Mouse (Mus musculus) small intestine, adult 2 months (tissue): ENCODE data around the gene Tpcn1. TPM values are rescaled to one million over a fixed set of nuclear protein-coding genes. Genes with fewer than 3 reads are reported as not detected.

Experiments used
- H3K27ac ChIP-seq: fragments of 200-500 bp; 2 replicates; pipeline ENCODE4 v1.5.1; 2012; ENCODE audit warnings: low read depth, low read length, control low read depth, inconsistent platforms; ENCODE audit not compliant: insufficient read depth
- H3K27me3 ChIP-seq: fragments of 200-500 bp; 2 replicates; pipeline ENCODE4 v1.6.1; 2012; ENCODE audit warnings: mild to moderate bottlenecking, moderate library complexity, low read length, inconsistent platforms; ENCODE audit not compliant: control insufficient read depth, insufficient read depth
- H3K36me3 ChIP-seq: fragments of 200-500 bp; 2 replicates; pipeline ENCODE4 v1.6.1; 2012; ENCODE audit warnings: mild to moderate bottlenecking, low read length, control low read depth, inconsistent platforms; ENCODE audit not compliant: control insufficient read depth, insufficient read depth
- H3K4me1 ChIP-seq: fragments of 200-500 bp; 2 replicates; pipeline ENCODE4 v1.6.1; 2012; ENCODE audit warnings: low read length, inconsistent platforms, mixed read lengths; ENCODE audit not compliant: control insufficient read depth, insufficient read depth, insufficient read length
- H3K4me3 ChIP-seq: fragments of 200-500 bp; 2 replicates; pipeline ENCODE4 v1.5.1; 2012; ENCODE audit warnings: low read depth, mild to moderate bottlenecking, control low read depth, inconsistent platforms, low read length, moderate library complexity
- CTCF ChIP-seq: fragments of 200-500 bp; IDR thresholded peaks from 2 replicates; pipeline ENCODE4 v1.5.1; 2012; ENCODE audit warnings: low read depth, mild to moderate bottlenecking, control low read depth, inconsistent platforms, low read length, moderate library complexity, mixed read lengths; ENCODE audit not compliant: insufficient replicate concordance, insufficient read length; ENCODE audit errors: extremely low read depth
- POLR2A ChIP-seq: fragments of 200-500 bp; IDR thresholded peaks from 2 replicates; pipeline ENCODE4 v1.6.1; 2012; ENCODE audit warnings: low read depth, mild to moderate bottlenecking, control low read depth, inconsistent platforms, low read length, moderate library complexity
- WGBS: fragments of 180-500 bp; shearing (Covaris S2); methylation state at CpG from one replicate; pipeline ENCODE4 v1.1.7; 2018; 5-methylcytosine and 5-hydroxymethylcytosine counted together
- polyA plus RNA-seq: library from polyadenylated mRNA; depleted of rRNA; stranded (reverse); fragments of >200 nt; gene quantifications from 2 replicates; pipeline ENCODE4 v1.2.3, GENCODE M21; 2012

Tpcn1 gene
- polyA plus RNA-seq, 1 experiment, result 115 TPM

- Histone ChIP-seq H3K27ac (no peak overlapping the region), H3K4me1 (peaks cover 40% of the 10 kb centered on the region), H3K27me3 (no peaks in the 10 kb centered on the region), H3K36me3 (no peaks in the 10 kb centered on the region; the same call in 1 of the 2 replicates), H3K4me3 (no peak overlapping the region)
- TF ChIP-seq POLR2A (no peak), CTCF (no peak)
- WGBS, result 86% methylated on average over 3 of the region's 3 CpGs
Observed at GRCm38 (mm10) chr5:120569791-120570190, 18.7 kb downstream of the Tpcn1 start.

- WGBS, result 70% methylated on average over 4 of the region's 4 CpGs
- H3K27me3 ChIP-seq, result no peaks in the 10 kb centered on the region
- H3K27ac ChIP-seq, result no peak overlapping the region
- peaks cover 42% of the 10 kb centered on the region for H3K4me1 ChIP-seq
- H3K36me3 ChIP-seq, result no peaks in the 10 kb centered on the region; the same call in 1 of the 2 replicates
- no peak overlapping the region for H3K4me3 ChIP-seq
- no peak for TF ChIP-seq CTCF
Observed at GRCm38 (mm10) chr5:120568964-120569363, 19.5 kb downstream of the Tpcn1 start.

GRCm38 (mm10) chr5:120568336-120568768 lies 20.1 kb downstream of the Tpcn1 start:
- WGBS, result 71% methylated on average over 9 of the region's 9 CpGs
- Histone ChIP-seq H3K36me3 (no peaks in the 10 kb centered on the region; the same call in 1 of the 2 replicates), H3K27ac (no peak overlapping the region), H3K27me3 (no peaks in the 10 kb centered on the region), H3K4me3 (no peak overlapping the region), H3K4me1 (peaks cover 47% of the 10 kb centered on the region)
- TF ChIP-seq CTCF (no peak), POLR2A (no peak)

- H3K36me3 ChIP-seq, result no peaks in the 10 kb centered on the region; the same call in 1 of the 2 replicates
- H3K27ac ChIP-seq, result peak overlapping the region; percentile 9; the same call in 1 of the 2 replicates
- peaks cover 51% of the 10 kb centered on the region for H3K4me1 ChIP-seq
- WGBS, result 86% methylated on average over 14 of the region's 14 CpGs
- H3K27me3 ChIP-seq, result no peaks in the 10 kb centered on the region
- H3K4me3 ChIP-seq, result no peak overlapping the region
- TF ChIP-seq POLR2A (no peak), CTCF (no peak)
Observed at GRCm38 (mm10) chr5:120567761-120568211, 20.7 kb downstream of the Tpcn1 start.

GRCm38 (mm10) chr5:120567253-120567701 lies 21.2 kb downstream of the Tpcn1 start:
- H3K27ac ChIP-seq, result peak overlapping the region; percentile 51
- peaks cover 52% of the 10 kb centered on the region for H3K4me1 ChIP-seq
- H3K4me3 ChIP-seq, result no peak overlapping the region
- H3K36me3 ChIP-seq, result no peaks in the 10 kb centered on the region
- no peaks in the 10 kb centered on the region for H3K27me3 ChIP-seq
- WGBS, result 59% methylated on average over 21 of the region's 21 CpGs
- TF ChIP-seq POLR2A (peak; percentile 21; the same call in 1 of the 2 replicates), CTCF (no peak)

- no peaks in the 10 kb centered on the region for H3K36me3 ChIP-seq
- peak overlapping the region; percentile 51 for H3K27ac ChIP-seq
- H3K27me3 ChIP-seq, result no peaks in the 10 kb centered on the region
- WGBS, result 31% methylated on average over 9 of the region's 9 CpGs
- TF ChIP-seq POLR2A (no peak), CTCF (no peak)
- H3K4me3 ChIP-seq, result no peak overlapping the region
- peaks cover 51% of the 10 kb centered on the region for H3K4me1 ChIP-seq
Observed at GRCm38 (mm10) chr5:120566681-120567252, 21.7 kb downstream of the Tpcn1 start.

- 31% methylated on average over 5 of the region's 5 CpGs for WGBS
Observed at GRCm38 (mm10) chr5:120566101-120566500, 22.4 kb downstream of the Tpcn1 start.

More at GRCm38 (mm10) chr5:120566101-120566500, 22.4 kb downstream of the Tpcn1 start:
- Histone ChIP-seq H3K4me1 (peaks cover 50% of the 10 kb centered on the region), H3K27ac (peak overlapping the region; percentile 51; the same call in 1 of the 2 replicates), H3K27me3 (no peaks in the 10 kb centered on the region), H3K36me3 (no peaks in the 10 kb centered on the region), H3K4me3 (no peak overlapping the region)
- TF ChIP-seq CTCF, result no peak
- no peak for TF ChIP-seq POLR2A
